Mouse (Mus musculus): ENCODE measurements around the gene Prkn.

DNA sequence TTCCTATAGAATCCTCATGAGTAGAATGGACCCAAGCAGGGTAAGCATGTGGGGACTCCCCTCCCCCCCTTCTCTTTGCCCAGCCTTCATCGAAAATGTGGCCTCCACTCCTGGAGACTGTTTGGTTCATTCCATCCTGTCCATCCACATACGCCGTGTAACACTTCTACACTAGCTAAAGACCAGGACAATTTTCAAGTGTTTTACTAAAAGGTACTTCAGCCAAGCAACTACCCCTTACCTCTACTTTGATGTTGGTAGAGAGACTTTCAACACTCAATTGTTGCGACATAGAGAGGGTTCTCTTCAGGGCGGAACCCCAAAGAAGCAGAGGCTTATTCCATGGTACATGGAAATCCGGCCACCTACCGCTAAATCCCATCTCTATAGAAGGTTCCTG, 823.3 kb downstream of the Prkn start:
- TF ChIP-seq MYOG (IDR thresholded peaks at IDR 0.05; ENCODE audit: control insufficient read depth, extremely low read depth, insufficient read length) (no peak), CTCF (IDR thresholded peaks at IDR 0.05; ENCODE audit: control insufficient read depth, insufficient read depth, insufficient read length) (no peak), MAX (IDR thresholded peaks at IDR 0.05) (no peak), MYOD1 (IDR thresholded peaks at IDR 0.05; ENCODE audit: control insufficient read depth, insufficient read length, low read depth) (no peak), USF1 (IDR thresholded peaks at IDR 0.05; ENCODE audit: low read depth) (no peak)
